Mouse (Mus musculus) neural tube, embryonic 11.5 days (tissue): Measurements from ENCODE around the gene Exosc5. TPM values are rescaled to one million over a fixed set of nuclear protein-coding genes. Genes with fewer than 3 reads are reported as not detected.

Experiments used
- ATAC-seq: fragments of 200-750 bp; cut with Nextera tagmentation; 2 replicates; pipeline ENCODE4 v1.8.0; 2017; ENCODE audit warnings: moderate number of reproducible peaks, mild to moderate bottlenecking, moderate TSS enrichment, moderate library complexity; ENCODE audit not compliant: insufficient read depth, low FRiP score, low TSS enrichment
- DNase-seq: peaks from one replicate; pipeline ENCODE4 v3.0.0-alpha.2; 2015; ENCODE audit warnings: low spot score
- H3K27ac ChIP-seq: fragments of 300-500 bp; sonication (generic); 2 replicates; pipeline ENCODE4 v1.5.1; 2014; ENCODE audit warnings: low read depth, mild to moderate bottlenecking, low read length
- H3K27me3 ChIP-seq: fragments of 300-500 bp; sonication (generic); 2 replicates; pipeline ENCODE4 v1.6.1; 2014; ENCODE audit warnings: mild to moderate bottlenecking, low read length, mixed read lengths; ENCODE audit not compliant: control insufficient read depth, insufficient read depth
- H3K36me3 ChIP-seq: fragments of 300-500 bp; sonication (generic); 2 replicates; pipeline ENCODE4 v1.6.1; 2014; ENCODE audit warnings: mild to moderate bottlenecking, low read length, moderate library complexity, mixed read lengths; ENCODE audit not compliant: control insufficient read depth, insufficient read depth
- H3K4me1 ChIP-seq: fragments of 300-500 bp; sonication (generic); 2 replicates; pipeline ENCODE4 v1.6.1; 2014; ENCODE audit warnings: low read length, mixed read lengths; ENCODE audit not compliant: control insufficient read depth, insufficient read depth
- H3K4me2 ChIP-seq: fragments of 300-500 bp; sonication (generic); 2 replicates; pipeline ENCODE4 v1.6.1; 2014; ENCODE audit warnings: low read depth, mild to moderate bottlenecking, moderate library complexity
- H3K4me3 ChIP-seq: fragments of 300-500 bp; sonication (generic); 2 replicates; pipeline ENCODE4 v1.5.1; 2014; ENCODE audit warnings: low read depth, low read length
- H3K9ac ChIP-seq: fragments of 300-500 bp; sonication (generic); 2 replicates; pipeline ENCODE4 v1.6.1; 2014; ENCODE audit warnings: mild to moderate bottlenecking, low read length
- H3K9me3 ChIP-seq: fragments of 300-500 bp; sonication (generic); 2 replicates; pipeline ENCODE4 v1.6.1; 2016; ENCODE audit warnings: low read length; ENCODE audit not compliant: control insufficient read depth
- WGBS: fragments of 180-500 bp; shearing (Covaris S2); extraction: QIAGEN DNeasy Blood & Tissue Kit; methylation state at CpG from one replicate; pipeline ENCODE4 v1.1.7; 2014; 5-methylcytosine and 5-hydroxymethylcytosine counted together
- polyA plus RNA-seq: library from polyadenylated mRNA; unstranded; fragments of >200 nt; fragmentation: Nextera tagmentation; extraction: Ambion mirVana; gene quantifications from 2 replicates; pipeline ENCODE4 v1.2.1, GENCODE M21; 2014

Gene Exosc5
- polyA plus RNA-seq, 1 experiment from 2014 or later, result 49.8 TPM

DNA sequence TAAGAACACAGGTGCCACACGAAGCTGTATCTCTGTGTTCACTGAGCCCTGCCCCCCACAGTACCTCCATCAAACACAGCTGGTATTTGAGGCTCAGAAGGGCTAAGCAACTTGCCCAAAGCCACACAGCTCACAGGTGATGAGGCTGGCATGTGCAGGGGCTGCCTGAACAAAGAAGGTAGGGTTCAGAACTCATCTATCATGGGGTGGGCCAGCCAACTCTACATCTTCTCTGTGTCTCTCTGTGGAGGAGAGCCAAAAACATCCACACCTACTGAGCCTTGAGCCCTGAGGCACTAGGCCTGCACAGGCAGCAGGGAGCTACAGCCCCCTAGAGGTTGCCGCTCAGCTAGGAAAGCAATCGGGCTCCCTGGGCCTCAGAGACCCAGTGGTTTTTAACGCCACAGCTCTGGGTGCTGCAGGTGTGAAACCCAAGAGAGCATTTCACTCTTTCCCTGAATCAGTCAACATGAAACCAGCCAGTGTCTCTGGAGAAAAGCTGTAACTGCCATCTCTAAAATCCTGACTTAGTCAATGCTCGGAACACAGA lies 11.3 kb upstream of the Exosc5 start:
- no peak overlapping the region for H3K9ac ChIP-seq
- H3K27me3 ChIP-seq, result no peaks in the 10 kb centered on the region
- no peaks in the 10 kb centered on the region for H3K9me3 ChIP-seq
- H3K4me3 ChIP-seq, result no peak overlapping the region
- H3K4me1 ChIP-seq, result no peaks in the 10 kb centered on the region
- ATAC-seq, result no peak
- H3K27ac ChIP-seq, result no peak overlapping the region
- no peak for DNase-seq
- 51% methylated on average over 5 of the region's 5 CpGs for WGBS
- no peaks in the 10 kb centered on the region for H3K36me3 ChIP-seq
- H3K4me2 ChIP-seq, result no peak overlapping the region

DNA sequence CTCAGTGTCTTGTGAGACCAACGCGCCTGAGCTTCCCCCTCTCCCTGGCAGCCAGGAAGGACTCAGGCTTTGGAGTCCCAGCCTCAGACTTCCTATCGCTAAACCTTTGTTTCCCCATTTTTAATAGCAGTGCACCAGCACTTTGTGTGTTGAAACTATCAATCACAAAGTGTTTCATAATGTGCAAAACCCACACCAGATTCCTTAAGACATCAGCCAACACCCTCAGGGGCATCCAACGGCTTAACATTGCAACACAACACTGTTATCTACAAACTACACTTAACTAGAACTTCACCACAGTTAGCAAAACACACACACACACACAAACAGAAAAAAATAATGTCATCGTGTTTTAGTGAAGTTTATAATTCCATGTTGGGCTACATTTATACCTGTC lies 9.1 kb upstream of the Exosc5 start:
- Histone ChIP-seq H3K9me3 (no peaks in the 10 kb centered on the region), H3K27ac (no peak overlapping the region), H3K4me3 (no peak overlapping the region), H3K4me2 (no peak overlapping the region), H3K9ac (no peak overlapping the region), H3K4me1 (no peaks in the 10 kb centered on the region), H3K36me3 (no peaks in the 10 kb centered on the region), H3K27me3 (no peaks in the 10 kb centered on the region)
- no peak for ATAC-seq
- no peak for DNase-seq
- 80% methylated on average over 5 of the region's 5 CpGs for WGBS

DNA sequence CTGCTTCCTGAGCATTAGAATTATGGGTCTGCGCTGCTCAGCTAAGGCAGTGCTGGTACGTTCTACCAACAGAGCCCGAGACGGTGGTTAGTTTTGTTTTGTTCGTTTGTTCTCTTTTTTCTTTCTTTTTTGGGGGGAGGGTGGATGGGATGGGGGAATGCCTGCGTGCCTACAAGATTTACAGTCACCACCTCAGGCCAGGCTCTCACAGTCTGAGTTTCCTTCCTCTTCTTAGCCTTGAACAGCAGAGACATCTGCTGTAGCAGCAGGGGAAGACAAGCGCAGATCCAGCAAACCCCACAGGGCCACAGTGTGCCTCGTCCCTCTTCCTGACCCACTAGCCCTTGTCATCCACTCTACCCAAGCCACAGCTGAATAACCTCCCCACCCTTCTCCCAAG lies 7.7 kb upstream of the Exosc5 start:
- H3K36me3 ChIP-seq, result no peaks in the 10 kb centered on the region
- H3K27ac ChIP-seq, result no peak overlapping the region
- no peak overlapping the region for H3K4me2 ChIP-seq
- H3K4me1 ChIP-seq, result no peaks in the 10 kb centered on the region
- 89% methylated on average over 8 of the region's 8 CpGs for WGBS
- no peaks in the 10 kb centered on the region for H3K9me3 ChIP-seq
- H3K27me3 ChIP-seq, result no peaks in the 10 kb centered on the region
- no peak for DNase-seq
- H3K4me3 ChIP-seq, result no peak overlapping the region
- H3K9ac ChIP-seq, result no peak overlapping the region
- no peak for ATAC-seq

DNA sequence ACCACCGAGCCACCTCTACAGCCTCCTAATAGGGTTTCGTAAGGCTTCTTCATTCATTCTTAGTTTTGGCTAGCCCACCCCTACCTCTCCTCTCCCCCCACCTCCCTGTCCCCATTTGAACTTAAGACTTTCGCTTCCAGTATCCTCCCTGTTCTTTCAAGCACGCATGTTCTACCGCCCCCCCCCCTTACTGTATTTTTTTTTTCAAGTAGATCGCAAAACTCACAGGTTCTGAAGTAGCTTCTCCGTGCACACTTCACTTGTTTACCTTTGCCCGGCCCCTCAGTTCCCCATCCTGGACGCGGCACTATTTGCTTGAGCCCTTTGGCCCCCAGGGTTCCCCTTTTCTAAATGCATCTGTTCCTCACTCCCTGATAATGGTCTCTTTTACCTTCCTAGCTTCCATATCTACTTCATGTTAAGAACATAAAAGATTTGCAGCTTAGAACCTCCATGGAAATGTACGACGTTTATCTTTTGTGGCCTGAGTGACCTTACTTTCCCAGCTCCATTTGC lies 6.7 kb upstream of the Exosc5 start:
- Histone ChIP-seq H3K36me3 (no peaks in the 10 kb centered on the region), H3K4me3 (no peak overlapping the region), H3K9me3 (no peaks in the 10 kb centered on the region), H3K4me1 (no peaks in the 10 kb centered on the region), H3K27ac (no peak overlapping the region), H3K27me3 (no peaks in the 10 kb centered on the region), H3K9ac (no peak overlapping the region), H3K4me2 (no peak overlapping the region)
- 92% methylated on average over 12 of the region's 12 CpGs for WGBS
- ATAC-seq, result no peak
- no peak for DNase-seq

DNA sequence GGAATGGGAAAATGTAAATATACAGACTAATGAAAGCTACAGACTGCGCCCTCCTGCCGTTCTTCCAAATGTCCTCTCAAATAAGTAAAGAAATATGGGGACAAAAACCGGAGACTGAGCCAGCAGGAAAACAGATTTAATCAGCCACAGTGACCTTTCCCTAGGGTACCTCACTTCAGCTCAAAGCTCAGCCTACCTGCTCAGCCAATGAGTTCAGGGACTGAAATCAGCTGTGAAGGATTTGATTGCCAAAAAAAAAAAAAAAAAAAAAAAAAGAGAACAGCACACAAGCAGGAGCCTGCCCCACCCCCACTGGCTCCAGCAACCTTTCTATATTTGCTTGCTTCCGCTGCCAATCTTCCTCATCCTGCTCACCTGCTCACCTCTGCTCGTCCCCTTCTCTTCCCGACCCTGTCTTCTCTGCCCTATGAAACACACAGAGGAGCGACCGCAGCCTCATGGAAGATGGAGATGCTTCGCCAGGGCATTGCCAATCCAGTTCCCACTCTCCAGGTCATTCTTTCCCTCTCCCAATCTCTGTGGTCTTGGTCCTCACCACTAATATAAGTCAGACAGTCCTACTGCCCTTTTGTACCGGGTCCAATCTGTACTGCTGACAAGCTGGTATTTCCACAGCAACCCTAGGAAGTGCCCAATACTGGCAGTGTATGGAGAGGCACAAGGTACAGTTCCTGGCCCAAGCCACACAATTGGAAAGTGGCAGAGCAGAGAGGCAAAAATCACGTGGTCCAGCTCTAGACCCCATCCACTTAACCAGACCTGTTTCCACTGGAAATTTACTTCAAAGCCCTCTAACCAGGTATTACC lies 3.1 kb upstream of the Exosc5 start:
- Histone ChIP-seq H3K27me3 (no peaks in the 10 kb centered on the region), H3K9me3 (no peaks in the 10 kb centered on the region)

DNA sequence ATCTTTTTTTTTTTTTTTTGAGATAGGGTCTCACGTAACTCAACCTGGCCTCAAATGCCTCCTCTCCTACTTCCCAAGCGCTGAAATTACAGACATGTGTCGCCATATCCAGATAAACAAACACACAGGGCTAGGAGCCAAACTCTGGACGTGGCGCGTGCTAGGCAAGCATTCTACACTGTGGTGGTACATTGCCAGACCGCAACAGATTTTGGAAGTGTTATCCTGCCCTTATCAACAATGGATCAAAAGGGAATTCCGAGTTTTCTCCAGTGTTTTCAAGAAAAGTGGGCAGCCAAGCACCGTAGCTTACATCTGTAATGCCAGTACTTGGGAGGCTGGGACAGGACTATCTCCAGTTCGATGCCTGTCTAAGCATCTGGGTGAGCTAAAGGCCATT lies 1.2 kb upstream of the Exosc5 start:
- ATAC-seq, result no peak
- no peaks in the 10 kb centered on the region for H3K36me3 ChIP-seq
- H3K9ac ChIP-seq, result peak overlapping the region; percentile 64
- H3K9me3 ChIP-seq, result no peaks in the 10 kb centered on the region
- H3K27ac ChIP-seq, result no peak overlapping the region
- peak overlapping the region; percentile 70 for H3K4me3 ChIP-seq
- peaks cover 4% of the 10 kb centered on the region for H3K4me1 ChIP-seq
- H3K27me3 ChIP-seq, result no peaks in the 10 kb centered on the region
- DNase-seq, result no peak
- peak overlapping the region; percentile 65 for H3K4me2 ChIP-seq
- 48% methylated on average over 10 of the region's 10 CpGs for WGBS

More for the DNA sequence above, 3.1 kb upstream of the Exosc5 start:
- no peaks in the 10 kb centered on the region for H3K36me3 ChIP-seq
- ATAC-seq (no peak), DNase-seq (no peak)
- no peak overlapping the region for H3K4me3 ChIP-seq
- H3K9ac ChIP-seq, result no peak overlapping the region
- 79% methylated on average over 11 of the region's 11 CpGs for WGBS
- peaks cover 4% of the 10 kb centered on the region for H3K4me1 ChIP-seq
- H3K4me2 ChIP-seq, result no peak overlapping the region
- H3K27ac ChIP-seq, result no peak overlapping the region

DNA sequence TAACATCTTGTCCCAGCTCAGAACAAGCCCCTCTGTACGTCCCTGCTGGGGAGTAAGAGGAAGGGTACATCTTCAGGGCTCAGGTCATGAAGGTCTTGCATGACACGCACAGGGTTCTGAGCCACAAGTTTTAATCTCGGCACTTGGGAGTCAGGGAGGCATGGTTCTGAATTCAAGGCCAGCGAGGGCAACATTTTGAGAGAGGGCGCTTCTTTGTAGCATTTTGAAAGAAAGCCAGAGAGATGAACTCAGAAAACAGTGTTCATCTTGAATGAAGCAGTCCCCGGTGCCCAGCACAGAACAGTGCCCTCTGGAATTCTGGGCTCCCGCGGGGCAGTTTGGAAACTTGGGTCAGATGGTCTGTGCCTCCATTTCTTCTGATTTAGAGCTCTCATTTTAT lies 7.4 kb downstream of the Exosc5 start:
- no peak overlapping the region for H3K9ac ChIP-seq
- no peaks in the 10 kb centered on the region for H3K9me3 ChIP-seq
- 93% methylated on average over 8 of the region's 8 CpGs for WGBS
- H3K27ac ChIP-seq, result no peak overlapping the region
- H3K27me3 ChIP-seq, result no peaks in the 10 kb centered on the region
- H3K36me3 ChIP-seq, result peaks cover 2% of the 10 kb centered on the region; the same call in 1 of the 2 replicates
- DNase-seq, result no peak
- no peaks in the 10 kb centered on the region for H3K4me1 ChIP-seq
- no peak overlapping the region for H3K4me3 ChIP-seq
- H3K4me2 ChIP-seq, result no peak overlapping the region
- ATAC-seq, result no peak

DNA sequence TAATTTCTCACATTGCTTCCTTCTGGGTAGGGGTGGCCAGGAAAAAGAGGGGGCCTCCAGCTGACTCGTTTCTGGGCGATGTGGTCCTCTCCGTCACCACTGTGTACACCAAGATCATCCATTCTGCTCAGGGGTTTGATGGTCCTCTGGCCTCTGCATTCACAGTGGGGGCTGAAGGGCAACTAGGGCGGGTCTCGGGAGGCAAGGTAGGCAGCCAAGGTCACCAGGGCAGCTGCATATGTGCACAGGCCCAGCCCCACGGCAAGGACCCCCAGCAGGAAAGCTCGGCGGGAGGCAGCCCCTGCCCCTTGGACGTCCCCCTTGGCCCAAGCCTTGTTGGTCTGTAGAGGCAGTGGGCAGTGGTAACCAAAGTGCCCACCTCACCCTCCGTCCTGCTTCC lies 10.2 kb downstream of the Exosc5 start:
- ATAC-seq (no peak), DNase-seq (no peak)
- Histone ChIP-seq H3K9me3 (no peaks in the 10 kb centered on the region), H3K36me3 (peaks cover 2% of the 10 kb centered on the region; the same call in 1 of the 2 replicates), H3K4me1 (no peaks in the 10 kb centered on the region), H3K9ac (no peak overlapping the region), H3K27ac (no peak overlapping the region), H3K4me3 (no peak overlapping the region), H3K4me2 (no peak overlapping the region), H3K27me3 (peaks cover 8% of the 10 kb centered on the region)
- 91% methylated on average over 10 of the region's 10 CpGs for WGBS

DNA sequence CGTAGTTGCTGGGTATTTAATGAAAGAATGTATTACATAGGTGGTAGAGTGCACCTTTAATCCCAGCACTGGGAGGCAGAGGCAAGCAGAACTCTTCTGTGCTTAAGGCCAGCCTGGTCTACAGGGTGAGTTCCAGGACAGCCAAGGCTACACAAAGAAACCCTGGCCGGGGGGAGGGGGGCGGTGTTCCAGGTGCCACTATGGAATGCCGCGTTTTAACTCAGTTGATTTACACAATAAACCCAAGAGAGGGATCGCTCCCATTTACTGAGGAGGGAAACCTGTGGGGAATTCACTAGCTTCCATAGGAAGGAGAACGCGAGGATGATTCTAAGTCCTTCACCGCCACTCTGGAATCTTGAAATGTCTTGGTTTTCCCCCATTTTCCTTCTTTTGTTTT lies 10.7 kb downstream of the Exosc5 start:
- DNase-seq (no peak), ATAC-seq (no peak)
- Histone ChIP-seq H3K4me3 (no peak overlapping the region), H3K9ac (no peak overlapping the region), H3K4me2 (no peak overlapping the region), H3K27ac (no peak overlapping the region), H3K4me1 (no peaks in the 10 kb centered on the region), H3K27me3 (peaks cover 13% of the 10 kb centered on the region), H3K9me3 (no peaks in the 10 kb centered on the region), H3K36me3 (peaks cover 2% of the 10 kb centered on the region; the same call in 1 of the 2 replicates)
- WGBS, result 77% methylated on average over 9 of the region's 9 CpGs
